Mouse (Mus musculus): ENCODE results near the gene Neurl4.
"Not testable (repeated sequence)": the region's sequence is repeated elsewhere in the genome, so short reads cannot be mapped to it uniquely, and the experiment has no call there.

Gene Neurl4

GRCm38 (mm10) chr11:69913554-69914371 lies 12.9 kb downstream of the Neurl4 start, which contains the start of gene Gps2:
Gene Gps2 (plus strand): TSS chr11:69913888.
- peak; percentile 82 to 85 for DNase-seq

GRCm38 (mm10) chr11:69914372-69914764 lies 13.5 kb downstream of the Neurl4 start:
- no peak for DNase-seq

DNA sequence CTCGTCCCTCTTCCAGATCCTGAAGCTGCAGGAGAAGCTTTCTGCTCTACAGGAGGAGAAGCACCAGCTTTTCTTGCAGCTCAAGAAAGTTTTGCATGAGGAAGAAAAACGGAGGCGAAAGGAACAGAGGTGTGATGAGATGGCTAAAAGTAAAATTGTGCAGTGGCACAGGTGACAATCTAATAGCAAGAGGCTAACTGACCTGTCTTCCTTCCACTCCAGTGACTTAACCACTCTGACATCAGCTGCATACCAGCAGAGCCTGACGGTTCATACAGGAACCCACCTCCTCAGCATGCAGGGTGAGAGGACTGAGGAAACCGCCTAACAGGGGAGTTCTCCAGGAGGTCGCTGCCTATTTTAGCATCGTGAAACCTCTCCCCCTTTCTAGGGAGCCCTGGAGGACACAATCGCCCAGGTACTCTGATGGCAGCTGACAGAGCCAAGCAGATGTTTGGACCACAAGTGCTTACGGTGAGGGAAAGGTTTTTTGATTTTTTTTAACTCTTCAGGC lies 14.1 kb downstream of the Neurl4 start:
- DNase-seq = no peak

DNA sequence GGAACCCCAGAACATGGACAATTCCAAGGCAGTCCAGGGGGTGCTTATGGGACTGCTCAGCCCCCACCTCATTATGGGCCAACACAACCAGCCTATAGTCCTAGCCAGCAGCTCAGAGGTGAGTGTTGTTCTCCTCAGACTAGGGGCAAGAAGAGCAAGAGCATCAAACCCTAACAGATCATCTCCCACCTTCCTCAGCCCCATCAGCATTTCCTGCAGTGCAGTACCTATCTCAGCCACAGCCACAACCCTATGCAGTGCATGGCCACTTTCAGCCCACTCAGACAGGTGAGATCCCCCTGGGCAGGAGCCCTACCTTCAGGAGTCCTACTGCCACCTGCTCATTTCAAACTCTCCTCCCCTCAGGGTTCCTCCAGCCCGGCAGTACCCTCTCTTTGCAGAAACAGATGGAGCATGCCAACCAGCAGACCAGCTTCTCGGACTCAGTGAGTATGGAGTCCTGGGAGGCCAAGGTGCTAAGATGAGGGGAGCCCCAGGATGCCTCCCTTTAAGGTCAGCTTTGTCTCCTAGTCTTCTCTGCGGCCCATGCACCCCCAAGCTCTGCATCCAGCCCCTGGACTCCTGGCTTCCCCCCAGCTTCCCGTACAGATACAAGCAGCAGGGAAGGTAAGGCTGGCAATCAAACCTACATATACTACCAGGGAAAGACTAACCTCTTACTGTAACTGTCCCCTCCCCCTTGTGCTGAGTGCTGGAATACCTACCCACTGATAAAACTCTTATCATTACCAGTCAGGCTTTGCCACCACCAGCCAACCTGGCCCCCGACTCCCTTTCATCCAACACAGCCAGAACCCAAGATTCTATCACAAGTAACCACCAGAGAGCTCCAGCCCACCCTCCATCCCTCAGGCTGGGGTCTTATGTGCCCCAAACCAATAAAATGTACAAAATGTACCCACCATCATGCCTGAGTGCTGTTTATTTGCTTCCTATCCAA lies 15.1 kb downstream of the Neurl4 start:
- no peak for DNase-seq

- not testable (repeated sequence) for DNase-seq
These were observed 15.9 kb downstream of the Neurl4 start for GRCm38 (mm10) chr11:69916652-69917378.

DNA sequence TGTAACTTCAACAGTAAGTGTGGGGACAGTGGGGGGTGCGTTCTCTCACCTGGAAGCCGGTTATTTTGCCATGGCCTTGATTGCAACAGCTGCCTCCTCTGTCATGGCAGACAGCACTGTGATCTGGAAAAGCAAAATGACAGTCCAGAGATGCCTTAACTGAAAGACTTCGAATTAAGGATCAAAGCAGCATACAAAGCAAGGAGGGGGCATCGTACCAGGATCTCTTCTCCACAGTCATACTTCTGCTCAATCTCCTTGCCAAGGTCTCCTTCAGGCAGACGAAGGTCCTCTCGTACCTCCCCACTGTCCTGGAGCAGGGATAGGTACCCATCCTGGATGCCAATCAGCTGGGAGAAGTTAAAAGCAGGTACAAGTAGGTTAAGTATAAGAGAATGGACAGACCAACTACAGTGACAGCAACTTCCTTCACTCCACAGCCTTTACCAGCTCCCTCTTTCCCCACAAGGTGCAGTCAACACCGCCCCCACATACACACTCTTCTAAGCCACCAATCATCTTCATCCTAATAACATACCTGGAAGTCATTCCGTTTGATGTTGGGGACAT lies 16.6 kb downstream of the Neurl4 start:
- no peak for DNase-seq

GRCm38 (mm10) chr11:69918118-69918517 lies 17.2 kb downstream of the Neurl4 start:
- DNase-seq = no peak

- DNase-seq = no peak
These were observed 18.2 kb downstream of the Neurl4 start for GRCm38 (mm10) chr11:69919053-69919452.

DNA sequence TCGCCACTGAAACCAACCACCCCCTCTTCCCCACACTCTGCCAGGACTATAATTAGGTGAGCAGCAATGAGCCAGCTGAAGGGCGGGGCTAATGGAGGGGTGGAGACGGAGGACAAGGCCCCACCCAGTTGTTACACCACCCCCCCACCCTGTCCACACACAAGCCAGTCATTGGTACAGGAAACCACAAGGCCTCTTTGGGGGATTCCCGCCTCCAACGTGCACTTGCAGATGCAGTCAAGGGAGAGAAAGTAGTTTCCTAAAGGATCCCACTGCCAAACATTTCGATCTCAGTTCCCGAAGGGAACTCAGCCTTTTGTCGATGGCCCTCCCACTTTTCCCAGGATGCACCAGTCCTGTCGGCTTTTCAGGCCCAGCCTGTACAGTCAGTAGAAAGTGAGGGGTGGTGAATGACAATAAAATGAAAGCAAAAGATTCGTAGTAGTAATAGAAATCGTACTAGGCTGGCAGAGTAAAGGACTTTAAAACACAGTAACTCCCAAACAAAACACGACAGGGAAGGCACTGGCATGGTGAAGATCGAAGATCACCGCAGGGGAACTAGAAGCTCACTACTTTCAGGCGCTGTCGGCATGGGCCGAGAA lies 18.9 kb downstream of the Neurl4 start:
- peak; percentile 79 to 81 for DNase-seq

DNA sequence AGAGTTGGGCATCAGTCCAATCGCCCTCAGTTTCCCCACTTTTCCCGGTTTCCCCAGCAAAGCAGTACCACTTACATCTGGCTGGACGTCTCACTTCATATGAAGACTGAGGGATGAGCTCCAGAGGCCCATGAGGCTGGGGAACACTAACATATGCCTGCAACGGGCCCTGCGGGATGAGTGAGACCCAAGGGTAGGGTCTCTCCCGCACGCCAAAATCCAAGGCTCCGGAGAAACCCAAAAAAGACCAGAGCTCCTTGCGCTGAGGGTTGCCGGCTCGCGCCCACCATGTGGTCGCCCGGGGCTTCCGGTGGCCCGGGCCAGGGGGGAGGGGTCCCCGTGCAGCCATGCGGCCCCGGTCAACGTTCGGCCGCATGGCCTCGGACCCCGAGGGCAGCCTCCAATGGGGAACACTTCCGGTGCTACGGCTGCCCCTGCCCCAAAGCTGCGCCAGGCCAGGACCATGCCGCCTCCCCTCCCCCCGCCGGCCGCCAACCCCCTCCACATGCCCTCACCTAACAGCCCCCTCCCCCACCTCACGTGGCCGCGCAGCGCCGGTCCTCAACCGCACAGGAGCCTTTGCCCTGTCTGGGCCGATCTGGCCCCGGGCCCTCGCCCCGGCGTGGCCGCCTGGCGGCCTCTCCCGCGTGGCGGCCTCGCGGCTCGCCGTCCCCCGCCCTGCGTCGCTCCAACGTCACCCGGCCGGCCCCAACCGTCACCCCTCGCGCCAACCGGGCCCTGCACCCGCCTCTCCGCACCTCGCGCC lies 19.6 kb downstream of the Neurl4 start:
- no peak for DNase-seq

DNA sequence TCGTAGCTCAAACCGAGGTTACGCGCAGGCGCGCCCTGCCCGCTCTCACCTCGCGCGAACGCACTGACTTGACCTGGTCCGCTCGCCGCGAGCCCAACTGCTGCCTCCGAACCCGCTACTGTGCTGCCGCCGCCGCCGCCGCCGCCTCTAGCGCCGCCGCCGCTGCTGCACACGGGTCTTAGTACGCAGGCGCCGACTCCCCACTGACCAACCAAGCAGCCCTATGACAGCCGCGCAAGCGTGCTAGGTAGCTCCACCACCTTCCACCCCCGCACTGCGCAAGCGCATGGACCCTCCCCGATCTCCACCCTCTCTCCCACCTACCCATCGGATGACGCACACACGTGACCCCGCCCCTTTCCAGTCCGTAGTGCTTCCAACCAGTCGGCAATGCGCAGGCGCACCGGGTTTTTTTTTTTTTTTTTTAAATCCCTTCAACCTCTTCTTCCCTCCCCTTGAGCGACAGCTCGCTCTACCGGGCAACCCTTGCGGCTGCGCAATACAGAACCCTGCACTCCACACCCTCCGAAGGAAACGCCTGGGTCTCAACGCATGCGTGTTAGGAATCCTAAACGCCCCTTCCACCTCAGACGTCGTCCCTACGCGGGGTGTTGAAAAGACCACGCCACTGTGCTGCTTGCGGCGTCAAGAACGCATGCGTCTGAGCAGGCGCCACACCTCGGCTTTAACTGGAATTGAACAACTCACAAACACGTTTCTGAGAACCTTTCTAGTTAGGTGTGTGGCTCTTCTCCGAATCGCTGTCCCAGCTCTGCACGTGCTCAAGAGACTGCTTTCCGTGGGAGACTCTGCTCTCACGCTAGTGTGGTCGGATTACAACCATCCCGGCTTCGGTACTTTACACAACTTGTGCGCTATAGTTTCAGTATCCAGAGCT lies 20.5 kb downstream of the Neurl4 start, which contains the start of gene Eif5a:
Gene Eif5a, minus strand, starts transcription at position 845 of the 898 bp plus-strand sequence.
- DNase-seq = peak; percentile 100

DNA sequence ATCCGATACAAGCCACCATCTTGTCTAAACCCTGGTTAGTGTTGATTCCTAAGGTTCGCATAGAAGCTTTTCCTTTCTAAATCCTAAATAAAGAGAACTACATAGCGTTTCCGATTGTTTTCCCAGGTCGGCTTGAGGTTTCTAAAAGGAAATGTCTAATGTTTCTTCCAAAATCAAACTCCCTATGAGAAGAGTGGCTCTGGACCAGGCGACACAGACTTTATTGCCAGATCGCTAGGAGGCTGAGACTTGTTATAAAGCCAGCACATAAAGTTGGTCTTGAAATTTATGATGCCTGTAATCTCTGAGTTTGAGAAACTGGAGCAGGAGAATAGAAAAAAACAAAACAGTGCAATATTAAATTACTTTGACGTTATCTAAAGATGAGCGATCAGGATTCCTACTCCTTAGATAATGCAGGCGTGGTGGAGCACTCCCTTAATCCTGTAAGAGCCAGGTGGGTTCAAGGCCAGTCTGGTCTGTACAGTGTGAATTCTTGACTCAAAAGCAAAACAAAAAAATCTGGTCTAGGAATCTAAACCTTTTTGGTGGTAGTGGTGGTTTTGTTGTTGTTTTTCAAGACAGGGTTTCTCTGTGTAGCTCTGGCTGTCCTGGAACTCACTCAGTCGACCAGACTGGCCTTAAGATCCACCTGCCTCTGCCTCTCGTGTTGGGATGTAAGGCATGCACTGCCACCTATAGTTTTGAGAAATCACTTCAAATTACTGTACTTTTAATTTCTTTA lies 21.3 kb downstream of the Neurl4 start:
- DNase-seq = no peak

DNA sequence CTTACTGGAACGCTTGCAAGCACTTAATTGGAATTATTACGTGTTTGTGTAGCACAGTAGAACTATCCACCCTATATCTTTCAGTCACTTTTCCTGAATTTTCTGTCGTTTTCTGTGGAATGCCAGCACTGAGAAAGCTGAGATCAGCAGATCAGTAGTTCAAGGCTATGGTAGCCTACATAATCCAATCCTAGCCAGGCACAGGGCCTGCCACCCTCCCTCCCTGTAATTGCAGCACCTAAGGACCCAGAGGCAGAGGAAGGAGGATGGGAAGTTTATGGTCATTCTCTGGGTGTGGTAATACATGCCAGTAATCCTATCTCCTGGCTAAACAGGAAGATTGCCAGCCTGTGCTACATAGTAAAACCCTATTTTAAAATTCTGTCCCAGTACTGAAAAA lies 21.9 kb downstream of the Neurl4 start:
- DNase-seq = no peak

DNA sequence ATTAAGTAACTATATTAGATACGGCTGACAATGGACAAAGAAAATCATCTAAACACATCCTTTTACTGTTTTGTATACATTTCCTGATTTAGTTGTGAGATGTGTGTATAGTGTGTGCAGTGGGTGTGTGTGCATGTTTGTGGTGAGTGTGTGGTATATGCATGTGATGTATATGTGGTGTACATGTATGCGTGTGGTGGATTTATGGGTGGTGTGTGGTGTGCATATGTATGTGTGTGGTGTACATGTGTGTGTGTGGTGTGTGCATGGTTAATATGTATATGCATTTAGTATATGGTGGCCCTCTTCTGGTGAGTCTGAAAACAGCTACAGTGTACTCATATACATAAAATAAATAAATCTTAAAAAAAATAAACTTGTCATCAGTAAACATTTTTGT lies 26.6 kb downstream of the Neurl4 start:
- DNase-seq = no peak

- DNase-seq = no peak
These were observed 28.8 kb downstream of the Neurl4 start for GRCm38 (mm10) chr11:69929712-69930111.

DNA sequence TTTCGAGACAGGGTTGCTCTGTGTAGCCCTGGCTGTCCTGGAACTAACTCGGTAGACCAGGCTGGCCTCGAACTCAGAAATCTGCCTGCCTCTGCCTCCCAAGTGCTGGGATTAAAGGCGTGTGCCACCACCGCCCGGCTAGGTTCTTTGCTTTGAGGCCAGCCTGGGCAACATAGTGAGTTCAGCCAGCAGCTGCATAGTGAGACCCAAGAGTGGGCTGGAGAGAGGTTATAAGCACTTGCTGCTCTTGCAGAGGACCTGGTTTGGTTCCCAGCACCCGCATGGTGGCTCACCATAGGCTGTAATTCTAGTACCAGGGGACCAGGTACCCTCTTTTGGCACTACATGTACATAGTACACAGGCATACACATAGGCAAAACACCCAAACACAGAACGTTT lies 29.3 kb downstream of the Neurl4 start:
- DNase-seq = not testable (repeated sequence)

GRCm38 (mm10) chr11:69930967-69931537 lies 30.2 kb downstream of the Neurl4 start:
- DNase-seq = peak in 1 of 2 experiments; percentile 26

DNA sequence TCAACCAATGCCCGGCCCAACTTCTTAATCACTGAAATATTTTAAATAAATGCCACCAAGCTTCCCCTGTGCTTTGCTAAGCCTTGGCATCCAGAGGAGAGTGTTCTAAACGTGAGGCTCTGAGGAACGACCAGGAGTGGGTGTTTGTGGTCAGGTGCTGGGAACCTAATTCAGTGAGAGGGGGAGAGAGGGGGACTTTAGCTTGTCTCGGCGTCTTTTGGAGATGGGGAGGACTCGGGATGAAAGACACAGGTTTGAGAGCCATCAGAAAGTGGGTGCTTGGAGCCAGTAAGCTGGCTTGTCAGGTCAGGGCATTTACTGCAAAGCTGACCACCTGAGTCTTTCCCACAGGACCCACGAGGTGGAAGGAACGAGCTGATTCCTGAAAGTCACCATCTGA lies 30.9 kb downstream of the Neurl4 start:
- no peak for DNase-seq

DNA sequence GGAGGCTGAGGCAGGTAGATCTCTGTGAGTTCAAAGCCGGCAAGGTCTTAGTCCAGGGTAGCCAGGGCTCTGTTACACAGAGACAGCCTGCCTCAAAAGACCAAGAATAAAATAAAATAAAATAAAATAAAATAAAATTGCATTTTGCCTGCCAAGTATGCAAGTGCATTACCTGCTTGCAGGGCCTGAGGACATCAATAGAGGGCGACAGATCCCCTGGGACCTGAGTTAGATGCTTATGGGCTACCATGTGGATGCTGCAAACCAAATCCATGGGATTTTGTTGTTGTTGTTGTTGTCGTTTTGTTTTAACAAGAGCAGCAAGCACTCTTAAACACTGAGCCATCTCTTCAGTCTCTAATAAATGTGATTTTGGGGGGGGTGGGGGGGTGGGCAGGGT lies 31.4 kb downstream of the Neurl4 start:
- DNase-seq = no peak
